Mouse (Mus musculus) lung, postnatal 0 days (tissue): ENCODE data around the gene Tmem132a.

ENCODE experiments used
- CTCF ChIP-seq: IDR thresholded peaks from 2 replicates; pipeline ENCODE4 v1.5.1; 2016; ENCODE audit warnings: antibody characterized with exemption, mild to moderate bottlenecking
- EP300 ChIP-seq: IDR thresholded peaks from 2 replicates; pipeline ENCODE4 v1.6.1; 2016; ENCODE audit warnings: antibody characterized with exemption, mild to moderate bottlenecking, control low read depth

DNA sequence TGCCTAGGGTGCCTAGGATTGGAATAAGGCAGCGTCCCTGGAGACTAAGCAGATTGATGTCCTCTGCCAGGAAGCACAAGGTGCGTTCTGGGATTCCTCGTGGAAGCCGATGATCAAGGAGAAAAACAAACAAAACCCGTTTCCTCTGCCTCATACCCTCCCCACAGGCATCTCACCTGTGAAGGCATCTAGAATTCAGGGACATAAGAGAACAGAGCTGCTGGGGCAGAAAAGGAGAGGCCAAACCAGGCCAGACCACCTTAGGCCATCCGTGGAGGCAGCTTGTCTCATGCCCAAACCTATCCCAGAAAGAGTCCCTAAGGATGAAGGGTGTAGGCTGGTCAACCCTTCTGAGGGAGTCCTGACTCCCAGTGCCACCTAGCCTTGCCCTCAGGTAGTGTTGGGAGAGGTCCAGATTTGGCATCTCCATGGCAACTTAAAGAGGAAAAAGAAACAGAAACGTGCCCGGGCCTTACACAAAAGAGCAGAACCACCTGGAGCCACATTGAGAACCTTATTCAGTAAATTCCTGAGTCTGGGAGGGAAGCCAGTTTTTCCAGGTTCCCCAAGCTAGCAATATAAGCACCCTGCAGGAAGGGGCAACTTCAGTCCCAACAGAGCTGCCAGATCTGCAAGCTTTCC lies at the start of gene Tmem132a:
- peak; percentile 21; the same call in 1 of the 2 replicates for TF ChIP-seq CTCF
- no peak for TF ChIP-seq EP300
